Mouse (Mus musculus): ENCODE results near the gene Mfsd12. TPM values are rescaled to one million over a fixed set of nuclear protein-coding genes. Genes with fewer than 3 reads are reported as not detected.

Mfsd12 gene
- polyA plus RNA-seq, 1 experiment = 21.7 TPM

DNA sequence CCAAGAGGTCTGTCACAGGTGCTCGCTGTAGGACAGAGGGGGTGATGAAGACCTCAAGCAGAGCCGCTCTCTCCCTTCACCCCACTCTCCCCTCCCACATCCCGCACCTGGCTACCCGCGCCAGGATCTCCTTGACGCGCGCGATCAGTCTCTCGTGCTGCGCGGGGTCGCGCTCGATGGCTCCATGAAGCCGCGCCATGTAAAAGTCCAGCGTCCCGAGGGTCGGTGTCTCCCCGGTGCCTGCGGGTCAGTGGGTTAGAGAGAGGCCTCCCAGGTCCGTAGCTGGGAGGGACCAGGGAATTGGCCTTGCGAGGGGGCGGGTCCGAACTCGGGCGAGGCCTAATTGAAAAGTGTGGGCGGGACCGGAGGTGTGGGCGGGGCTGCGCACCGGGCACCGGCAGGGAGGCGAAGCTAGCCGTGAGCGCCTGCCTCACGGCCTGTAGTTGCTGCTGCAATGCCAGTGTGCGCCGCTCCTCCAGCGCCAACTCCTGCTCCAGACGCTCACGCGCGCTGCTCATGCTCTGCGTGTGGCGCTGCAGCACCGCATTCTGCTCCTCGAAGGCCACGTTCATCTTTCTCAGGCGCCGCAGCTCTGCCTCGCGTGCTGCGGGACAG lies 10.7 kb upstream of the Mfsd12 start:
- Histone ChIP-seq H3K79me2 (ENCODE audit: control insufficient read depth, insufficient read depth) (no peaks in the 10 kb centered on the region), H3K4me3 (no peak overlapping the region), H3ac (ENCODE audit: control insufficient read depth, insufficient read length) (no peak overlapping the region), H3K27me3 (ENCODE audit: control insufficient read depth, insufficient read depth, insufficient read length) (peaks cover 12% of the 10 kb centered on the region), H3K36me3 (ENCODE audit: control insufficient read depth, insufficient read depth) (peaks cover 9% of the 10 kb centered on the region), H3K4me2 (ENCODE audit: low read depth) (no peak overlapping the region)
- no peak for TF ChIP-seq SRF (IDR thresholded peaks at IDR 0.05; ENCODE audit: control insufficient read depth, insufficient read length, low read depth)
- TF ChIP-seq POLR2AphosphoS2 (IDR thresholded peaks at IDR 0.05; ENCODE audit: insufficient read length, low read depth) = peak; percentile 41

DNA sequence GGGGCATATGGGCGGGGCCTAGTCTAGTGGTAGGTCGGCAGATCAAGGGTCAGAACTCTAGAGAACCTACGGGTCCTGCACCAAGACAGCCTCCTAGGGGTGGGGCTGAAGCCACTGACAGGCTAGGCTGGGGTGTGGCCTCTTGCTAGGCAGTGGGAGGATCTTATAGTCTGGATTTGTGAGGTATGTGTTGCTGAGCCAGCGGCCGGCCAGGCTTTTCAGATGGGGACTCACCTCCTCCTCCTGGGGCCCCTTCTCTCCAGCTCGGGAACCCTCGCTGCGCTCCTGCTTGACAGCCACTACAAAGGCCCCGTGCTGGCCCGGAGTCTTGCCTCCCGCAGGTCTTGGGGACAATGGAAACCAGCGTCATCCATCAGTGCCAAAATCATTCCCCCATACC lies 8.1 kb upstream of the Mfsd12 start:
- no peaks in the 10 kb centered on the region for H3K79me2 ChIP-seq (ENCODE audit: control insufficient read depth, insufficient read depth)
- peak overlapping the region; percentile 100 for H3K4me2 ChIP-seq (ENCODE audit: low read depth)
- H3K4me3 ChIP-seq = peak overlapping the region; percentile 69
- no peak for TF ChIP-seq MYOD1 (IDR thresholded peaks at IDR 0.05; ENCODE audit: control insufficient read depth in 1 of 3, insufficient read length in 2 of 3, low read depth in 2 of 3)
- no peak for TF ChIP-seq POLR2AphosphoS2 (IDR thresholded peaks at IDR 0.05; ENCODE audit: insufficient read length, low read depth)
- no peak for TF ChIP-seq POLR2A (IDR thresholded peaks at IDR 0.05; ENCODE audit: insufficient read length, low read depth)
- TF ChIP-seq TCF12 (IDR thresholded peaks at IDR 0.05; ENCODE audit: insufficient read depth, poor library complexity, severe bottlenecking) = no peak
- no peak for TF ChIP-seq SRF (IDR thresholded peaks at IDR 0.05; ENCODE audit: control insufficient read depth, insufficient read length, low read depth)
- no peak for TF ChIP-seq E2F4 (IDR thresholded peaks at IDR 0.05; ENCODE audit: insufficient read depth)
- no peak for TF ChIP-seq USF1 (IDR thresholded peaks at IDR 0.05; ENCODE audit: low read depth)
- no peak for TF ChIP-seq MAX (IDR thresholded peaks at IDR 0.05; ENCODE audit: low read depth)
- TF ChIP-seq CEBPB (IDR thresholded peaks at IDR 0.05; ENCODE audit: insufficient read depth, poor library complexity, severe bottlenecking) = no peak
- TF ChIP-seq REST (IDR thresholded peaks at IDR 0.05; ENCODE audit: insufficient read depth, insufficient read length) = no peak
- TF ChIP-seq TCF3 (IDR thresholded peaks at IDR 0.05; ENCODE audit: insufficient read length, low read depth) = no peak
- TF ChIP-seq MYOG (IDR thresholded peaks at IDR 0.05; ENCODE audit: control insufficient read depth in 1 of 3, insufficient read depth in 1 of 3, insufficient read length in 2 of 3, low read depth in 2 of 3) = no peak
- no peaks in the 10 kb centered on the region for H3K27me3 ChIP-seq (ENCODE audit: control insufficient read depth, insufficient read depth, insufficient read length)
- peaks cover 9% of the 10 kb centered on the region for H3K36me3 ChIP-seq (ENCODE audit: control insufficient read depth, insufficient read depth)
- H3ac ChIP-seq (ENCODE audit: control insufficient read depth, insufficient read length) = peak overlapping the region; percentile 29

DNA sequence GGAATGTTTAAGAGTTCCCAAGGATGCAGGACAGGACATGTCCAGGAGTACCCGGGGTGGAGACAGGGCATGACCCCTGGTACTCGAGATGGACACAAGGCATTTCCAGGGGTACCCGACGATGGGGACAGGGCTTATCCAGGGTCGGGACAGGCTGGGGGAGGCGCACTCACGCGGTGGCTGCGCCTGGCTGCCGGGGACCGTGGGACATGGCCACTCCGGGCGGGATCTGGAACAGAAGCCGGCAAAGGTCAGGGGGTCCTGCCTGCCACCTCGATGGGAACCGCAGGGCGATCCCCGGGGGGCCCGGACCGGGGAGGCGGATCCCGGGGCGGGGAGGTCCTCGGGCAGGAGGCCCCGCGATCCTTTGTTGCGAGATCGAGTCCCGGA lies 7.3 kb upstream of the Mfsd12 start:
- Histone ChIP-seq H3K79me2 (ENCODE audit: control insufficient read depth, insufficient read depth) (no peaks in the 10 kb centered on the region), H3ac (ENCODE audit: control insufficient read depth, insufficient read length) (peak overlapping the region; percentile 29), H3K36me3 (ENCODE audit: control insufficient read depth, insufficient read depth) (peaks cover 9% of the 10 kb centered on the region), H3K27me3 (ENCODE audit: control insufficient read depth, insufficient read depth, insufficient read length) (no peaks in the 10 kb centered on the region), H3K4me2 (ENCODE audit: low read depth) (peak overlapping the region; percentile 100), H3K4me3 (peak overlapping the region; percentile 69)
- no peak for TF ChIP-seq MAX (IDR thresholded peaks at IDR 0.05; ENCODE audit: low read depth)
- no peak for TF ChIP-seq TCF12 (IDR thresholded peaks at IDR 0.05; ENCODE audit: insufficient read depth, poor library complexity, severe bottlenecking)
- TF ChIP-seq TCF3 (IDR thresholded peaks at IDR 0.05; ENCODE audit: insufficient read length, low read depth) = no peak
- peak; percentile 44 for TF ChIP-seq POLR2A (IDR thresholded peaks at IDR 0.05; ENCODE audit: insufficient read length, low read depth)
- peak; percentile 4 for TF ChIP-seq SRF (IDR thresholded peaks at IDR 0.05; ENCODE audit: control insufficient read depth, insufficient read length, low read depth)
- no peak for TF ChIP-seq CEBPB (IDR thresholded peaks at IDR 0.05; ENCODE audit: insufficient read depth, poor library complexity, severe bottlenecking)

- TF ChIP-seq MYOG (IDR thresholded peaks at IDR 0.05; ENCODE audit: control insufficient read depth in 1 of 3, insufficient read depth in 1 of 3, insufficient read length in 2 of 3, low read depth in 2 of 3) (no peak), MYOD1 (IDR thresholded peaks at IDR 0.05; ENCODE audit: control insufficient read depth in 1 of 3, insufficient read length in 2 of 3, low read depth in 2 of 3) (no peak), POLR2A (IDR thresholded peaks at IDR 0.05; ENCODE audit: insufficient read length, low read depth) (peak; percentile 18), SRF (IDR thresholded peaks at IDR 0.05; ENCODE audit: control insufficient read depth, insufficient read length, low read depth) (no peak), TCF3 (IDR thresholded peaks at IDR 0.05; ENCODE audit: insufficient read length, low read depth) (no peak), REST (IDR thresholded peaks at IDR 0.05; ENCODE audit: insufficient read depth, insufficient read length) (no peak), E2F4 (IDR thresholded peaks at IDR 0.05; ENCODE audit: insufficient read depth) (no peak), CEBPB (IDR thresholded peaks at IDR 0.05; ENCODE audit: insufficient read depth, poor library complexity, severe bottlenecking) (no peak)
- Histone ChIP-seq H3K27me3 (ENCODE audit: control insufficient read depth, insufficient read depth, insufficient read length) (no peaks in the 10 kb centered on the region), H3K4me3 (peak within 1 kb of the TSS; percentile 69), H3ac (ENCODE audit: control insufficient read depth, insufficient read length) (peak within 1 kb of the TSS; percentile 29), H3K79me2 (ENCODE audit: control insufficient read depth, insufficient read depth) (no peaks in the 10 kb centered on the region), H3K36me3 (ENCODE audit: control insufficient read depth, insufficient read depth) (peaks cover 9% of the 10 kb centered on the region), H3K4me2 (ENCODE audit: low read depth) (peak within 1 kb of the TSS; percentile 100)
Observed at GRCm38 (mm10) chr10:81350351-81351063, 6.8 kb upstream of the Mfsd12 start, which contains the start of gene Hmg20b. TSS of gene Hmg20b (minus strand) at chr10:81350480.

DNA sequence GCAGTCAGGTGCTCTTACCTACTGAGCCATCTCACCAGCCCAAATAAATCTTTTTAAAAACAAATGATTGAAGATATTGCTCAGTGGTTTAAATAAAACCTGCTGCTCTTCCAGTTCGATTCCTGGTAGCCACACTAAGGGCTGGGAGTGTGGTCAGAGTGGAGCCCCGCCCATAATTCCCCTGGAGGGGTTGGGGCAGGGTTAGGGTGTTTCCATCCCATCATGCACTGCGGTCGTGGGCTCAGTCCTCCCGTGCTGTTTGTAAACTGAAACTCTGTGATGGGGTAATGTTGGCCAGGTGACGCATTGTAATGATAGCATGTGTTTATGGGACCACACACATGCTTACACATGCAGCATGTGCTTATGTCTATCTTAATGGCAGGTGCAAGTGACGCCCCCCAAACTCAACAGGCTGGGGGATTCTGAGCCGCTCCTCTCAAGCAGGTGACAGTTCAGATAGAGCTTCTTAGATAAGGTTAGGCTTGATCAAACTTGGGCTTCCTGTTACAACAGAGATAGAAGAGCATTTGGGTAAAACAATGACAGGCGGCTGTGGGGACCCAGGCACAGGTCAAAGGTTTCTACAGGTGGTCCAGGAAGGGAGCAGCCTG lies 5.5 kb upstream of the Mfsd12 start:
- Histone ChIP-seq H3K79me2 (ENCODE audit: control insufficient read depth, insufficient read depth) (no peaks in the 10 kb centered on the region), H3ac (ENCODE audit: control insufficient read depth, insufficient read length) (no peak overlapping the region), H3K4me2 (ENCODE audit: low read depth) (peak overlapping the region; percentile 68), H3K27me3 (ENCODE audit: control insufficient read depth, insufficient read depth, insufficient read length) (no peaks in the 10 kb centered on the region), H3K36me3 (ENCODE audit: control insufficient read depth, insufficient read depth) (peaks cover 9% of the 10 kb centered on the region), H3K4me3 (no peak overlapping the region)
- TF ChIP-seq MYOG (IDR thresholded peaks at IDR 0.05; ENCODE audit: control insufficient read depth in 1 of 3, insufficient read depth in 1 of 3, insufficient read length in 2 of 3, low read depth in 2 of 3) (peak in 1 of 3 experiments; percentile 19), POLR2A (IDR thresholded peaks at IDR 0.05; ENCODE audit: insufficient read length, low read depth) (no peak), POLR2AphosphoS2 (IDR thresholded peaks at IDR 0.05; ENCODE audit: insufficient read length, low read depth) (no peak), REST (IDR thresholded peaks at IDR 0.05; ENCODE audit: insufficient read depth, insufficient read length) (no peak), MYOD1 (IDR thresholded peaks at IDR 0.05; ENCODE audit: control insufficient read depth in 1 of 3, insufficient read length in 2 of 3, low read depth in 2 of 3) (peak in 2 of 3 experiments; percentile 30 to 54), SRF (IDR thresholded peaks at IDR 0.05; ENCODE audit: control insufficient read depth, insufficient read length, low read depth) (no peak), E2F4 (IDR thresholded peaks at IDR 0.05; ENCODE audit: insufficient read depth) (no peak), CEBPB (IDR thresholded peaks at IDR 0.05; ENCODE audit: insufficient read depth, poor library complexity, severe bottlenecking) (no peak)
